Mouse (Mus musculus): ENCODE results near the gene Tm4sf20. TPM values are rescaled to one million over a fixed set of nuclear protein-coding genes. Genes with fewer than 3 reads are reported as not detected.

The Tm4sf20 gene
- polyA plus RNA-seq, 1 experiment from 2014 or later, result not detected

DNA sequence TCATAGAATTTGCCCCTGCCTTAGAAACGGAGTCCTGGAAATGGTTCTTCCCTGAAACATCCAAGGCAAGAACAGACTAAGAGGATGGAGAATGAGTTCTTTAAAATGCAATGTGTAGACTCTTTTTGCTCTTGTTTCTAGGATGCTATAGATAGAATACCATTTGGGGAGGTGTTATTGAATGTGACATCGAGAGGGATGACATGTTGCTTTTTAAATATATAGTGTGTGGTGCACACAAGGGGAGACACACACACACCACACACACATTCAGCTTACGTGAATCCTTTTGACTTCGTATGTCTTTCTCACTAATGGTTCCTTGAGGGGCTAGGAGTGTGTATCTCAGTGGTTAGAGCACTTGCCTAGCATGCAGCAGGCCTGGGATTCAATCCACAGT is 7.0 kb upstream of the Tm4sf20 start:
- ATAC-seq (replicated peaks; ENCODE audit: insufficient number of reproducible peaks, insufficient read depth, low FRiP score, low read depth), result no peak
- no peaks in the 10 kb centered on the region for H3K36me3 ChIP-seq
- H3K4me1 ChIP-seq (replicated peaks), result no peaks in the 10 kb centered on the region
- H3K4me3 ChIP-seq, result no peak overlapping the region
- no peak overlapping the region for H3K4me2 ChIP-seq
- 80% methylated on average over 4 of the region's 4 CpGs for WGBS
- H3K27ac ChIP-seq, result no peak overlapping the region
- H3K27me3 ChIP-seq, result no peaks in the 10 kb centered on the region
- H3K9me3 ChIP-seq (replicated peaks), result no peaks in the 10 kb centered on the region
- no peak overlapping the region for H3K9ac ChIP-seq

DNA sequence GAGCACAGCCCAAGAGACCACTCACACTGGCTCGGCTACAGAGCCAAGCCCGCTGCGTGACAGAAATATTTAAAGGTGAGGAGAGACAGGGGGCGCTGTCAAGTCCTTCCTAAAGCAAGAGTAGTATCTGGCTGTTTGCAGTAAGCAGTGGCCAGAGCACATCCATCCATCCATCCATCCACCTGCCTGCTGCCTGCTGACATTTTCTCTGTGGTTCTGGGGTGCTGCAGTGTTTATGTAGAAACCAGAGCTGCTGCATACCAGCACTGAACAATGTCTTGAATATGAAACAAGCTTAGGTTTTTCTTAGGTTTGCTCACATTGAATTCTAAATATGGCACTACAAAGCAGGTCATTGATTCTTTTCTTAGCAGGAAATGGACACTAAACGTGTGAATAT is 4.9 kb upstream of the Tm4sf20 start:
- no peak for ATAC-seq (replicated peaks; ENCODE audit: insufficient number of reproducible peaks, insufficient read depth, low FRiP score, low read depth)
- Histone ChIP-seq H3K4me2 (no peak overlapping the region), H3K36me3 (no peaks in the 10 kb centered on the region), H3K4me1 (replicated peaks) (no peaks in the 10 kb centered on the region), H3K9me3 (replicated peaks) (no peaks in the 10 kb centered on the region), H3K27ac (no peak overlapping the region), H3K4me3 (no peak overlapping the region), H3K27me3 (no peaks in the 10 kb centered on the region), H3K9ac (no peak overlapping the region)
- 66% methylated on average over 5 of the region's 5 CpGs for WGBS

DNA sequence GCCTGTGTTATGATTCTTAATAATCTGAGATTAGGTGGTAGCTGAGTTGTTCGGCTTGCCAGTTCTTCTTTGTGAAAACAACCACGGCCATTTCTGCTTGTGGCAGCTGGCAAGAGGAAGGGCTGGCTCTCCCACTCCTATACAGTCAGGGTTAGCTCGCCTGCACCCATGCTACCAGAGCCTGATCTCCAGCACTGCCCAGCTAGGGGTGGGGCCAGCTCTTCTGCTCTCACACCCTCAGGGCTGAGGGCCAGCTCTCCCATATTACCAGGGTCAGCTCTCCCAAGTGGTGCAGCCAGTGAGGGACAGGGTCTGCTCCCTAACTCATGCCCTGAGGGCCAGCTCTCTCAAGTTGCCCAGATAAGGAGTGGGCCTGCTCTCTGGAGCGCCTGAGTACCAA is 4.2 kb upstream of the Tm4sf20 start:
- H3K36me3 ChIP-seq, result no peaks in the 10 kb centered on the region
- H3K4me3 ChIP-seq, result no peak overlapping the region
- no peaks in the 10 kb centered on the region for H3K4me1 ChIP-seq (replicated peaks)
- H3K9ac ChIP-seq, result no peak overlapping the region
- no peaks in the 10 kb centered on the region for H3K27me3 ChIP-seq
- 78% methylated on average over 4 of the region's 4 CpGs for WGBS
- no peaks in the 10 kb centered on the region for H3K9me3 ChIP-seq (replicated peaks)
- no peak overlapping the region for H3K27ac ChIP-seq
- no peak for ATAC-seq (replicated peaks; ENCODE audit: insufficient number of reproducible peaks, insufficient read depth, low FRiP score, low read depth)
- no peak overlapping the region for H3K4me2 ChIP-seq

DNA sequence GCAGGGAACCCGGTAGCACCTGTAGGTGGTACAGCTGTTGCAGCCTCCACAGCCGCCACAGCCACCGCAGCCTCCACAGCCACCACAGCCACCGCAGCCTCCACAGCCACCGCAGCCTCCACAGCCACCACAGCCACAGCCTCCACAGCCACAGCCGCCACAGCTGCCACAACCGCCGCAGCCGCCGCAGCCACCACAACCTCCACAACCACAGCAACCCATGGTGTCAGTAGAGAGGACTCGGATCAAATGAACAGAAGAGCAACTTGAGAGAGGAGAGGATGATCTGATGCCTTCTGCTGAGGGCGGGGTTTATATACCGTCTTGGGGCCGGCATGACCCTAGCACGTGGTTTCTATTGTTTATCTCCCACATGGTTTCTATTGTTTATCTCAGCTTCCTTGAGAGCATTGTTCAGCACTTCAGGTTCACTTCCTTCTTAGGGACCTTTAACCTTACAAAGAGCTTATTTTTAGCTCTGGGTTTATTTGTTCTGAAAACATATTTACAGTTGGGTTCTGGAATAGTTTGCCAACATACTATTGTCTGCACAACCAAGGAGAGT is 2.8 kb upstream of the Tm4sf20 start, which contains the start of gene Gm47791:
TSS of gene Gm47791 (minus strand) at position 222 of the 565 bp plus-strand sequence.
- H3K4me3 ChIP-seq, result no peak within 1 kb of the TSS
- no peak within 1 kb of the TSS for H3K27ac ChIP-seq
- H3K9ac ChIP-seq, result no peak within 1 kb of the TSS
- WGBS, result 82% methylated on average over 15 of the region's 15 CpGs
- ATAC-seq (replicated peaks; ENCODE audit: insufficient number of reproducible peaks, insufficient read depth, low FRiP score, low read depth), result no peak
- H3K27me3 ChIP-seq, result no peaks in the 10 kb centered on the region
- H3K9me3 ChIP-seq (replicated peaks), result no peaks in the 10 kb centered on the region
- no peaks in the 10 kb centered on the region for H3K36me3 ChIP-seq
- H3K4me1 ChIP-seq (replicated peaks), result peaks cover 4% of the 10 kb centered on the region; the same call in 1 of the 2 replicates
- H3K4me2 ChIP-seq, result no peak within 1 kb of the TSS

GRCm38 (mm10) chr1:82766641-82767040 is 1.6 kb downstream of the Tm4sf20 start:
- ATAC-seq (replicated peaks; ENCODE audit: insufficient number of reproducible peaks, insufficient read depth, low FRiP score, low read depth), result no peak
- no peaks in the 10 kb centered on the region for H3K36me3 ChIP-seq
- H3K4me3 ChIP-seq, result no peak overlapping the region
- H3K4me2 ChIP-seq, result no peak overlapping the region
- H3K9ac ChIP-seq, result no peak overlapping the region
- no peaks in the 10 kb centered on the region for H3K9me3 ChIP-seq (replicated peaks)
- no peaks in the 10 kb centered on the region for H3K27me3 ChIP-seq
- peaks cover 4% of the 10 kb centered on the region; the same call in 1 of the 2 replicates for H3K4me1 ChIP-seq (replicated peaks)
- WGBS, result 47% methylated on average over 4 of the region's 4 CpGs
- no peak overlapping the region for H3K27ac ChIP-seq

GRCm38 (mm10) chr1:82766227-82766626 is 2.0 kb downstream of the Tm4sf20 start:
- no peaks in the 10 kb centered on the region for H3K9me3 ChIP-seq (replicated peaks)
- no peaks in the 10 kb centered on the region for H3K27me3 ChIP-seq
- WGBS, result 20% methylated on average over 1 of the region's 1 CpGs
- no peaks in the 10 kb centered on the region for H3K36me3 ChIP-seq
- H3K9ac ChIP-seq, result no peak overlapping the region
- peaks cover 4% of the 10 kb centered on the region; the same call in 1 of the 2 replicates for H3K4me1 ChIP-seq (replicated peaks)
- no peak for ATAC-seq (replicated peaks; ENCODE audit: insufficient number of reproducible peaks, insufficient read depth, low FRiP score, low read depth)
- H3K4me2 ChIP-seq, result no peak overlapping the region
- H3K4me3 ChIP-seq, result no peak overlapping the region
- H3K27ac ChIP-seq, result no peak overlapping the region

DNA sequence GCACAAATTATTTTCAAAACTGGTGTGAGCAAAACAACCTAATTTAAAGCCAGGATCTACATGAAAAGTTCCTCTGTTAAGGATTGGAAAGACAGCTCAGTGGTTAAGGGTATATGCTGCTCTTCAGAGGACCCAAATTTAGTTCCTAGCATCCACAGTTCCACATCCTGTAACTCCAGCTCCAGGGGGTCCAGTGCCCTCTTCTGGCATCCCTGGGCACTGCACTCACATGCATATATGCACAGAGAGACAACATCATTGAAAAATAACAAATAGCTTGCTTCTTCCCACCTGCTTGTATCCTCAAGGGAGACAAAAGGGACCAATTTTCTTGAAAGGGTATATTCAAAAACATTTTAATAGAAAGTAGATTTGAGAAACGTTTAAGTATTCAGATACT is 6.0 kb downstream of the Tm4sf20 start:
- Histone ChIP-seq H3K9ac (no peak overlapping the region), H3K36me3 (peaks cover 5% of the 10 kb centered on the region; the same call in 1 of the 2 replicates), H3K4me1 (replicated peaks) (peaks cover 4% of the 10 kb centered on the region; the same call in 1 of the 2 replicates), H3K9me3 (replicated peaks) (no peaks in the 10 kb centered on the region), H3K27me3 (no peaks in the 10 kb centered on the region), H3K4me3 (no peak overlapping the region), H3K27ac (no peak overlapping the region), H3K4me2 (no peak overlapping the region)
- 85% methylated on average over 1 of the region's 1 CpGs for WGBS
- no peak for ATAC-seq (replicated peaks; ENCODE audit: insufficient number of reproducible peaks, insufficient read depth, low FRiP score, low read depth)

- no peak for ATAC-seq (replicated peaks; ENCODE audit: insufficient number of reproducible peaks, insufficient read depth, low FRiP score, low read depth)
- H3K27ac ChIP-seq, result no peak overlapping the region
- no peak overlapping the region for H3K4me3 ChIP-seq
- H3K9me3 ChIP-seq (replicated peaks), result no peaks in the 10 kb centered on the region
- no peaks in the 10 kb centered on the region for H3K27me3 ChIP-seq
- H3K4me1 ChIP-seq (replicated peaks), result peaks cover 1% of the 10 kb centered on the region; the same call in 1 of the 2 replicates
- H3K36me3 ChIP-seq, result peaks cover 5% of the 10 kb centered on the region; the same call in 1 of the 2 replicates
- H3K4me2 ChIP-seq, result no peak overlapping the region
- H3K9ac ChIP-seq, result no peak overlapping the region
- WGBS, result 85% methylated on average over 8 of the region's 8 CpGs
Observed at GRCm38 (mm10) chr1:82761454-82762169, 6.6 kb downstream of the Tm4sf20 start.

DNA sequence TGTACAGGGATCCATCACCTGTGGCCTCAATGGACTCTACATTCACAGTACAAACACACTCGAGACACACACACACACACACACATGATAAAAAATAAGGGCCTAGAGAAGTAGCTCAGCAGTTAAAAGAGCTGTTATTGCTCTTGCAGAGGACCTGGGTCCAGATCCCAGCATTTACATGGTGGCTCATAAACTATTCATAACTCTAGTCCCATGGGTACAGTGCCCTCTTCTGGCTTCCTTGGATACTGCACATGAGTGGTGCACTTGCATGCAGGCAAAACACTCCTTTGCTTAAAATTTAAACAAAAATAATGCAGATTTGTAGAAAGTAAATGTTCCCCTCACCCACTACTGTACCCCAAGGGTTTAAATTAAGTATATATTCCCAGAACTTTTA is 8.7 kb downstream of the Tm4sf20 start:
- Histone ChIP-seq H3K9ac (no peak overlapping the region), H3K36me3 (peaks cover 19% of the 10 kb centered on the region), H3K4me1 (replicated peaks) (no peaks in the 10 kb centered on the region), H3K4me3 (no peak overlapping the region), H3K4me2 (no peak overlapping the region), H3K27ac (no peak overlapping the region), H3K9me3 (replicated peaks) (no peaks in the 10 kb centered on the region), H3K27me3 (no peaks in the 10 kb centered on the region)
- WGBS, result 91% methylated on average over 1 of the region's 1 CpGs
- ATAC-seq (replicated peaks; ENCODE audit: insufficient number of reproducible peaks, insufficient read depth, low FRiP score, low read depth), result no peak

DNA sequence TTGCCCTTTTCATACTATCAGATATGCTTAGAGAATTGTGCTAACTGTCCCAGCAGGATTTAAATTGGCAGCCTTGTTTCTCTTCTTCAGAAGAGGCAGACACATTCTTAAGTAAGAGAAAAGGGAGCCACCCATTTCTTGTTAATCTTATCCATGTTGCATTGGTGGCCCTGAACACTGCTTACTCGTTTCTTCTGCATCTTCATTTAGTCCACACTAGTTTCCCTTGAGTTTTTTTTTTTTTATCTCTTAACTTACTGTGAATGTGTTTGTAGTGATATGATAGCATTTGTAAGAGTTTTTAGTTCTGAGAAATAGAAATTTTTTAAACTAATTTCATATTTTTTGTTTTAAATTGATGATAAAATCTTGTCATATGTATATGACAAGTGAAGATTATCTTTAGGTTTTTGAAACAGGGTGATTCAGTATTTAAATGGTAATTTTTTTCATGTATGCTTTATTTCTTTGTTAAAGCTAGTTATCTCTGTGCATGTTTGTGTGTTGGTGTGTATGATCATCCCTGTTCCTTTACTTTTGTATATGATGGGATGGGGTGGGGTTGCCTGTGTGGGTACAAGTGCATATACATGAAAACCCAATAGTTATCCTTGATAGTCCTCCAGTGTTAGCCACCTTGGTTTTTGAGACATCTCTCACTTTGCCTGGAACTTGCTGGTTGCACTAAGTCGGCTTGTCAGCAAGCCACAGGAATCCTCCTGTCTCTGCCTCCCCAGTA is 20.4 kb downstream of the Tm4sf20 start:
- no peak overlapping the region for H3K4me2 ChIP-seq
- H3K27ac ChIP-seq, result no peak overlapping the region
- H3K9me3 ChIP-seq (replicated peaks), result no peaks in the 10 kb centered on the region
- H3K4me1 ChIP-seq (replicated peaks), result no peaks in the 10 kb centered on the region
- peaks cover 29% of the 10 kb centered on the region for H3K36me3 ChIP-seq
- 77% methylated on average over 2 of the region's 2 CpGs for WGBS
- no peak overlapping the region for H3K4me3 ChIP-seq
- H3K27me3 ChIP-seq, result no peaks in the 10 kb centered on the region
- ATAC-seq (replicated peaks; ENCODE audit: insufficient number of reproducible peaks, insufficient read depth, low FRiP score, low read depth), result no peak
- no peak overlapping the region for H3K9ac ChIP-seq

GRCm38 (mm10) chr1:82746408-82746807 is 21.9 kb downstream of the Tm4sf20 start:
- Histone ChIP-seq H3K27me3 (no peaks in the 10 kb centered on the region), H3K27ac (no peak overlapping the region), H3K4me1 (replicated peaks) (no peaks in the 10 kb centered on the region), H3K9ac (no peak overlapping the region), H3K36me3 (peaks cover 26% of the 10 kb centered on the region), H3K9me3 (replicated peaks) (no peaks in the 10 kb centered on the region), H3K4me3 (no peak overlapping the region), H3K4me2 (no peak overlapping the region)
- no peak for ATAC-seq (replicated peaks; ENCODE audit: insufficient number of reproducible peaks, insufficient read depth, low FRiP score, low read depth)
- WGBS, result 88% methylated on average over 4 of the region's 4 CpGs

Measured in heart, embryonic 15.5 days (tissue).